Mouse (Mus musculus) heart, postnatal 0 days (tissue): ENCODE measurements around the gene Gck.

Experiments
- CTCF ChIP-seq: IDR thresholded peaks from 2 replicates; pipeline ENCODE4 v1.5.1; 2016; ENCODE audit warnings: antibody characterized with exemption, control low read depth, low read depth
- EP300 ChIP-seq: IDR thresholded peaks from 2 replicates; pipeline ENCODE4 v1.6.1; 2016; ENCODE audit warnings: antibody characterized with exemption, low read depth

- TF ChIP-seq CTCF (no peak), EP300 (no peak)
Observed at GRCm38 (mm10) chr11:5904871-5905270, 45.0 kb downstream of the Gck start.
